Mouse (Mus musculus) lung, embryonic 16.5 days (tissue): Measurements from ENCODE around the gene Syngap1. TPM values are rescaled to one million over a fixed set of nuclear protein-coding genes. Genes with fewer than 3 reads are reported as not detected.
"Not testable (repeated sequence)": the region's sequence is repeated elsewhere in the genome, so short reads cannot be mapped to it uniquely, and the experiment has no call there.

Experiments
- ATAC-seq: fragments of 200-750 bp; cut with Nextera tagmentation; 2 replicates; pipeline ENCODE4 v1.8.0; 2017; ENCODE audit warnings: low read depth, mild to moderate bottlenecking, moderate library complexity
- H3K27ac ChIP-seq: fragments of 300-500 bp; sonication (generic); 2 replicates; pipeline ENCODE4 v1.5.1; 2014; ENCODE audit warnings: mild to moderate bottlenecking, control low read depth, low read length
- H3K27me3 ChIP-seq: fragments of 300-500 bp; sonication (generic); 2 replicates; pipeline ENCODE4 v1.6.1; 2014; ENCODE audit warnings: low read depth, low read length, mixed read lengths; ENCODE audit not compliant: control insufficient read depth, insufficient read depth
- H3K36me3 ChIP-seq: fragments of 300-500 bp; sonication (generic); 2 replicates; pipeline ENCODE4 v1.6.1; 2014; ENCODE audit warnings: low read length; ENCODE audit not compliant: control insufficient read depth, insufficient read depth
- H3K4me1 ChIP-seq: fragments of 300-500 bp; sonication (generic); replicated peaks from 2 replicates; pipeline ENCODE4 v1.6.1; 2014; ENCODE audit warnings: low read length, mixed read lengths; ENCODE audit not compliant: control insufficient read depth, insufficient read depth
- H3K4me2 ChIP-seq: fragments of 300-500 bp; sonication (generic); 2 replicates; pipeline ENCODE4 v1.6.1; 2014; ENCODE audit warnings: low read depth, low read length, control low read depth
- H3K4me3 ChIP-seq: fragments of 300-500 bp; sonication (generic); 2 replicates; pipeline ENCODE4 v1.5.1; 2014; ENCODE audit warnings: mild to moderate bottlenecking, low read length, control low read depth
- H3K9ac ChIP-seq: fragments of 300-500 bp; sonication (generic); 2 replicates; pipeline ENCODE4 v1.6.1; 2014; ENCODE audit warnings: low read length, control low read depth
- H3K9me3 ChIP-seq: fragments of 300-500 bp; sonication (generic); 2 replicates; pipeline ENCODE4 v1.6.1; 2016; ENCODE audit warnings: low read length; ENCODE audit not compliant: control insufficient read depth
- WGBS: fragments of 180-500 bp; shearing (Covaris S2); extraction: QIAGEN DNeasy Blood & Tissue Kit; methylation state at CpG from one replicate; pipeline ENCODE4 v1.1.7; 2014; 5-methylcytosine and 5-hydroxymethylcytosine counted together
- polyA plus RNA-seq: library from polyadenylated mRNA; unstranded; fragments of >200 nt; fragmentation: Nextera tagmentation; extraction: Ambion mirVana; gene quantifications from 2 replicates; pipeline ENCODE4 v1.2.1, GENCODE M21; 2015

The Syngap1 gene
- polyA plus RNA-seq, 1 experiment from 2014 or later = 0.90 TPM

DNA sequence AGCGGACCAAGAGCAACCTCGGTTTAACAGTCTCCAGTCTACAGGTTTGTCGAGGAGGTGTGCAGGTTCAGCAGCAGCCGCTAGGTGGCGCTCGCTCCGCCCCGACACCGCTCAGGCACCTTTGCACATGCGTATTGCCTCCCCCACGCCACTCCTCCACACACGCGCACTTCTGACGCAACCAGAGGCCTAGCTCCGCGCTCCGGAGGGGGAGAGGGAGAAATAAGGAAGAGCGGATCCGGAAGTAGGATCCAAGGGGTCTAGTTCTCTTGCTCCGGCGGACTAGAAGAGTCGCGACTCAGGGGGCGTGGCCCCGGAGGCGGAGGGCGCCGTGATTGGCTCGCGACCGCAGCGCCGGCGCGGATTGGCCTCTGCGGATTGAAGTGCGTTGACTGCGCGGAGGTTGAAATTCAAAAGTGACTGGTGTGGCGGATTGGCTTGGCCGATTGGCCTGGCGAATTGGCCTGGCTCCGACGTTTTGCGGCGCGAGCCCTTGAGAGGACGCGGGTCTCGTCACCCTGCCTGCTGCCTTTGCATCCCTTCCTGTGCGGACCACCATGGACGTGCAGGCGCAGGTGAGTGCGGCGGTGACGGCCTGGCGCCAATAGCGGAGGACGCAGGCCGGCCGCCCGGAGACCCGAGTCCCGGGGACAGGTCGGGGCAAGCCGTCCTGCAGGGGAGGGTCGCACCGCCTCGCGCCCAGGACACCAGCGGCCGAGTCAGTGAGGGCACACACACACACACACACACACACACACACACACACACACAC lies 24.2 kb upstream of the Syngap1 start, which contains the start of gene Kifc5b:
TSS of gene Kifc5b (plus strand) at position 381 of the 772 bp plus-strand sequence.
- peak within 1 kb of the TSS; percentile 60 for H3K4me2 ChIP-seq
- H3K4me1 ChIP-seq = peaks cover 7% of the 10 kb centered on the region; the same call in 1 of the 2 replicates
- peak within 1 kb of the TSS; percentile 75 for H3K9ac ChIP-seq
- H3K36me3 ChIP-seq = peaks cover 7% of the 10 kb centered on the region
- H3K27ac ChIP-seq = peak within 1 kb of the TSS; percentile 43; the same call in 1 of the 2 replicates
- H3K27me3 ChIP-seq = no peaks in the 10 kb centered on the region
- no peaks in the 10 kb centered on the region for H3K9me3 ChIP-seq
- H3K4me3 ChIP-seq = peak within 1 kb of the TSS; percentile 77
- WGBS = under 1% methylated on average over 71 of the region's 72 CpGs
- ATAC-seq = peak; percentile 100

DNA sequence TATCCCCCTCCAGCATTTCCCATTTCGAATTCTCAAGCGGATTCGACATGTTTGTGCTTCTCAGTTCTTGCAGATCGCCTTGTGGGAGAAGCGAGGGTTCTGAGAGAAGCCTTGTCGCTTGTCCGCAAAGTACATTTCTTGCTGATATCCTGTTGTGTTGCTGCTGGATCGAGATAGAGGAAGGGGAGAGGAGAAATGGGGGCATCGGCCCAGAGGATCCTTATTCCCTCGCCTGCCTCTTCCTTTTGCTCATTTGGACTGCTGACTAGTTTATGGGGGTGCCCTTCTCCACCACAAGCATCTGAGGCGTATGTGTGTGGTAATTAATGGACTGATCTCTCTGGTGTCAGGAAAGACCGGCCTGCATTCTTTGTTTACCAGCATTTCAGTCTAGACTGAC lies 23.5 kb upstream of the Syngap1 start:
- H3K4me3 ChIP-seq = peak overlapping the region; percentile 77
- WGBS = 0% methylated on average over 12 of the region's 12 CpGs
- H3K9ac ChIP-seq = peak overlapping the region; percentile 75
- not testable (repeated sequence) for H3K4me1 ChIP-seq, H3K27ac ChIP-seq, H3K9me3 ChIP-seq, H3K27me3 ChIP-seq, ATAC-seq, H3K36me3 ChIP-seq
- H3K4me2 ChIP-seq = peak overlapping the region; percentile 60

DNA sequence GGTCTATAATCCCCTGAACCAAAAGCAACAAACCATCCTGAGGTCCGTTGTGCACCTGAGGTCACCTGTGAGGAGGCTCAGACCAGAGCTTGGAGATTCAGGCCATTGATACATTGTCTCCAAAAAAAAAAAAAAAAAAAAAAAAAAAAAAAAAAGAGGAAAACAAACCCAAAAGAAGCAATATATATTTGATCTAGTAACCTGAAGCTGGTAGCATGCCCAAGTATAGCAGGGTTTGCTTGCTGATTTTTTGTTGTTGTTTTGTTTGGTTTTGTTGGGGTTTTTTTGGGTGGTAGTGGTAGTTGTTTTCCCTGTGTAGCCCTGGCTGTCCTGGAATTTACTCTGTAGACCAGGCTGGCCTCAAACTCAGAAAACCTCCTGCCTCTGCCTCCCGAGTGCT lies 22.7 kb upstream of the Syngap1 start:
- Histone ChIP-seq H3K27ac (no peak overlapping the region), H3K4me2 (peak overlapping the region; percentile 60), H3K4me3 (peak overlapping the region; percentile 77), H3K9ac (peak overlapping the region; percentile 47), H3K4me1 (peaks cover 7% of the 10 kb centered on the region; the same call in 1 of the 2 replicates), H3K9me3 (no peaks in the 10 kb centered on the region), H3K27me3 (no peaks in the 10 kb centered on the region), H3K36me3 (peaks cover 7% of the 10 kb centered on the region)
- WGBS = 73% methylated on average over 2 of the region's 2 CpGs
- ATAC-seq = no peak

DNA sequence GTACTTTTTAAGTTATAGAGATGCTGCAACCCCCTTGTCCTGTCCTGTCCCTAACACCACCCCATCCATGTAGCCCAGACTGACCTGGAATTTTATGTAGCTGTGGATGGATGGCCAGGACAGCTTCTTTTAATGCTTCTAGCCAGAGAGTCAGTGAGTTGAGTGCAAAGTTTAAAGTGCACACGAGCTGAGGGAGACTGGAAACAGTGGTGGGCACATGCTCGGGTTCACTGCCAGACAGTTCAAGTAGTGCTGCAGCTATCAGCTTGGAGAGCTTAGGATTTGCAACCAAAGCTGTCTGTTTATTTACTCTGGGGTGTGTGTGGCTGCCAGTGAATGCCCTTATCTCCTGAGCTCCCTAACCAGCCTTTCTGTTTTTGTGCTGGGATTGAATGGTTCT lies 21.5 kb upstream of the Syngap1 start:
- H3K27ac ChIP-seq, H3K27me3 ChIP-seq, H3K9me3 ChIP-seq, H3K4me2 ChIP-seq, H3K4me3 ChIP-seq, H3K36me3 ChIP-seq, H3K9ac ChIP-seq, H3K4me1 ChIP-seq, ATAC-seq: not testable (repeated sequence)
- WGBS = 36% methylated on average over 2 of the region's 2 CpGs

DNA sequence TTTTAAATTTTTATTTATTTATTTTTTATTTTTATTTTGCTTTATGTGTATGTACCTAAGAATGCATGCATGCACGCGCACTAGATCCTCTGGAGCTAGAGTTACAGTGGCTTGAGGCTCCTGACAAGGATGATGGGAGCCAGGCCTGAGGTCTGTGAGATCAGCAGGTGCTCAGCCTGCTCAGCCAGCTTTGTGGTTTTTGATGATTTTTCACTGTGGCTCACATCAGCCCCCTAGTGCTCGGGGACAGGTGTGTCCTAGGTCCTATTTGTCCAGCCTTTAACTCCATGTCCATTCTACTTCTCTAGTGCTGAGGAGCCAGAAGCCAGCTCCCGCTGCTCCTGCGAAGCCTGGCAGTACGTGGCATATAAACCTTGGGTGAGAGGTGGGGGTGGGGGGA lies 18.7 kb upstream of the Syngap1 start:
- peaks cover 13% of the 10 kb centered on the region for H3K36me3 ChIP-seq
- H3K4me1 ChIP-seq, H3K4me3 ChIP-seq, H3K4me2 ChIP-seq, ATAC-seq, H3K9me3 ChIP-seq, H3K27me3 ChIP-seq, H3K27ac ChIP-seq, H3K9ac ChIP-seq: not testable (repeated sequence)
- WGBS = 95% methylated on average over 5 of the region's 6 CpGs

DNA sequence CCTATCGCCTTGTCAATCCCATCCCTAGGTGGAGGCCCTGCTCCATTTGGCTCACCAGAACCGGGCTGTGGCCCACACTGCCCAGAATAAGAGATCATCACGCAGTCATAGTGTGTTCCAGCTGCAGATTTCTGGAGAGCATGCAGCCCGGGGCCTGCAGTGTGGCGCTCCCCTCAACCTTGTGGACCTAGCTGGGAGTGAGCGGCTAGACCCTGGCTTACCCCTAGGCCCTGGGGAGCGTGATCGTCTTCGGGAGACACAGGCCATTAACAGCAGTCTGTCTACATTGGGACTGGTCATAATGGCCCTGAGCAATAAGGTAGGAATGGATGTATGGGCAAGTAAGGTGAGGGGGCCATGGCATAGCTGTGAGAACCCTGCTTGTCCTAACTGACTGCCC lies 15.6 kb upstream of the Syngap1 start:
- H3K27me3 ChIP-seq, H3K4me3 ChIP-seq, H3K9ac ChIP-seq, H3K4me1 ChIP-seq, H3K27ac ChIP-seq, H3K4me2 ChIP-seq, H3K9me3 ChIP-seq, ATAC-seq: not testable (repeated sequence)
- 95% methylated on average over 9 of the region's 9 CpGs for WGBS
- peaks cover 28% of the 10 kb centered on the region for H3K36me3 ChIP-seq

DNA sequence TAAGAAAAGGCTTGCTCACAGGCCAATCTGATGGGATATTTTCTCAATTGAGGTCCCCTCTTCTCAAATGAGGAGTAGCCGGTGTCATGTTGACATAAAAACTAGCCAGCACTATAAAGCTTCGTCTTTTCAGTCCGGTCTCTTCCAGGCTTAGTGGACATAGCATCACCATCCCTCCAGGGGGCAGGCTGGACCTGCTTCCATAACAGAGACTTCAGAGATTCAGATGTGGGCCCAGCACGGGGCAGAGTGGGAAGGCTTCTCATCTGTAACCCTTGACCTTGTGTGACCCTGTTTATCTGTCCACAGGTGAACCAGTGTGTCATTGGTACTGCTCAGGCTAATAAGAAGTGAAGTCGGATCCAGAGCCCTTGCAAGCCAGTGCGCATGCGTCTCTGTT lies 9.3 kb upstream of the Syngap1 start:
- H3K4me1 ChIP-seq, ATAC-seq, H3K27ac ChIP-seq, H3K4me2 ChIP-seq, H3K9ac ChIP-seq, H3K4me3 ChIP-seq, H3K27me3 ChIP-seq, H3K9me3 ChIP-seq: not testable (repeated sequence)
- 63% methylated on average over 7 of the region's 7 CpGs for WGBS
- peaks cover 18% of the 10 kb centered on the region for H3K36me3 ChIP-seq

DNA sequence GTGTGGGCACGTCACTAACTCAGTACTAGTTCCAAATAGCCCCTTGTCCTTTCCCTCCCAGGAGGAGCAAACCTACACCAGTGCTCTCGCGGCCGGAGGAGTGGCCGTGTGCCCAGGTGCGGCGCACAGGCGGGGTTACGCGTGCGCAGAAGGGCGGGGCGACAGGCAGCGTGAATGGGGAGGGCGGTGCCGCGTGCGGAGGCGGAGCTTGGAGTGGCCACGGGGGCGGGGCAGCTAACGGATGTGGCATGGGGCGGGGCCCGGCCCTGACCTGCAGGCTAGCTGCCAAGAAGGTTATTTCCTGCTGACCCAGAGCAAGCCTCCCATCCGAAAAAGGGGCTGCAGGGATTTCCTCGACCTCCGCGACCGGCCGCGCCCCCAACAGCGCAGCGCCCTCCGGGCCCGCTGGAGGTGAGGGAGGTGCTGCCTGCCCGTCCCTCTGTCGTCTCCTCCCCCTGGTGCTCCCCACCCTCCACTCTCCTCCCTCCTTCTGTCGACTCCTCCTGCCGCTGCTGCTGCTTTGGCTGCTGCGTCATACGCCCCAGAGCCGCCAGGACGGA lies 8.1 kb upstream of the Syngap1 start, which contains the start of gene Phf1:
TSS of gene Phf1 (plus strand) at position 214 of the 560 bp plus-strand sequence.
- Histone ChIP-seq H3K36me3 (peaks cover 15% of the 10 kb centered on the region), H3K4me1 (peaks cover 17% of the 10 kb centered on the region), H3K9ac (peak within 1 kb of the TSS; percentile 78), H3K27me3 (no peaks in the 10 kb centered on the region), H3K9me3 (no peaks in the 10 kb centered on the region), H3K27ac (peak within 1 kb of the TSS; percentile 94), H3K4me2 (peak within 1 kb of the TSS; percentile 89), H3K4me3 (peak within 1 kb of the TSS; percentile 71)
- WGBS = under 1% methylated on average over 32 of the region's 43 CpGs
- peak; percentile 92 for ATAC-seq

DNA sequence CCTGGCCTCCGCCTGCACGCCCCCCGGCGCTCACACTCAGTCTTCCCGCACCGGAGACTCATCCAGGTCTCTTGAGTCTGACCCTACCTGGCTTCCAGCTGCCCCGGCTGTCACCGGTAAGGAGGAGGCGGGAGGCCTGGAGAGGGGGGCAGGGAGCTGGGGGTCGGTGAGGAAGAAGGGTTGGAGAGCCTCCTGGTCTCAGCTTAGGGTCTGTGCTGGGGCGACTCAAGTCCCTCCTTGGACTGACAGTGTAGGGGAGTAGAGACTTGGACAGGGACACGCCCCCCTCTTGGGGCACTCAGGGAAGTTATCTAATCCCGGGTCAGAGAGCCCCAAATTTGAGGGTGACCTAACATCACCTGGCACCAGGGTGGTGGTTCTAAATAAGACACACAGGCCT lies 7.6 kb upstream of the Syngap1 start:
- peak overlapping the region; percentile 78 for H3K9ac ChIP-seq
- no peaks in the 10 kb centered on the region for H3K27me3 ChIP-seq
- peaks cover 15% of the 10 kb centered on the region for H3K36me3 ChIP-seq
- 4% methylated on average over 13 of the region's 13 CpGs for WGBS
- H3K4me1 ChIP-seq = peaks cover 22% of the 10 kb centered on the region
- H3K4me3 ChIP-seq = peak overlapping the region; percentile 71
- ATAC-seq = peak; percentile 28
- peak overlapping the region; percentile 89 for H3K4me2 ChIP-seq
- H3K9me3 ChIP-seq = no peaks in the 10 kb centered on the region
- peak overlapping the region; percentile 94 for H3K27ac ChIP-seq
